Mouse (Mus musculus) embryonic fibroblast, embryonic 13.5 days (primary cell): ENCODE data around the gene Gan.

Experiments used
- CTCF ChIP-seq: IDR thresholded peaks from 2 replicates; pipeline ENCODE4 v1.5.1; 2011; ENCODE audit warnings: mild to moderate bottlenecking, control low read depth, low read length, moderate library complexity, borderline replicate concordance; ENCODE audit not compliant: insufficient read depth
- POLR2A ChIP-seq: IDR thresholded peaks from 2 replicates; pipeline ENCODE4 v1.6.1; 2011; ENCODE audit warnings: low read depth, mild to moderate bottlenecking, control low read depth, low read length, moderate library complexity

DNA sequence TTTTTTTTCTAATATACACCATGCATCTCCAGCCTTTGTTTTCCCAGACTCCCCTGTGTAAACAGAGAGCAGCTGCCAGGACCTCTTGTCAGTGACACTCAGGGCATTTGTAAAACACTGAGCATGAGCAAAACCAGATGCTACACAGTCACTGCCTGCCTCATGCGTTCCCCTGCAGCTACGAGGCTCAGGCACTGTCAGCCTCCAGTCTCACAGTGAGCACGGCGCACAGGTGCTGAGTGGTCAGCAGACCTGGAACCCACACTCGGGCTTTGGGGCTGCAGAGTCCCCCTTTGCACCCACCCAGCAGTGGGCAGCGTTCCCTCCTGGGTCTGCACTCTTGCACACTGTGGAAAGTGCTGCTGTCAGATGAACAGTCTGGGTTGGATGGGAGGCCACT lies 41.7 kb downstream of the Gan start:
- no peak for TF ChIP-seq POLR2A
- TF ChIP-seq CTCF, result no peak
